Mouse (Mus musculus): ENCODE data around the gene Amn. TPM values are rescaled to one million over a fixed set of nuclear protein-coding genes. Genes with fewer than 3 reads are reported as not detected.

The Amn gene
- polyA plus RNA-seq, 1 experiment from 2014 or later = 2.7 TPM

GRCm38 (mm10) chr12:111309931-111310330, 39.0 kb downstream of the Amn start:
- Histone ChIP-seq H3K4me1 (no peaks in the 10 kb centered on the region), H3K4me3 (no peak overlapping the region), H3K9me3 (no peaks in the 10 kb centered on the region), H3K27me3 (ENCODE audit: insufficient read depth, poor library complexity, severe bottlenecking) (no peaks in the 10 kb centered on the region), H3K27ac (no peak overlapping the region), H3K36me3 (peaks cover 98% of the 10 kb centered on the region)
- no peak for DNase-seq (ENCODE audit: low spot score)
- whole genome bisulfite sequencing = 88% methylated on average over 14 of the region's 14 CpGs

GRCm38 (mm10) chr12:111311775-111312174, 40.9 kb downstream of the Amn start:
- H3K36me3 ChIP-seq = peaks cover 98% of the 10 kb centered on the region
- no peaks in the 10 kb centered on the region for H3K4me1 ChIP-seq
- H3K27ac ChIP-seq = no peak overlapping the region
- H3K27me3 ChIP-seq (ENCODE audit: insufficient read depth, poor library complexity, severe bottlenecking) = no peaks in the 10 kb centered on the region
- no peak for DNase-seq (ENCODE audit: low spot score)
- H3K9me3 ChIP-seq = no peaks in the 10 kb centered on the region
- WGBS = 91% methylated on average over 10 of the region's 10 CpGs
- no peak overlapping the region for H3K4me3 ChIP-seq

- H3K27me3 ChIP-seq (ENCODE audit: insufficient read depth, poor library complexity, severe bottlenecking) = no peaks in the 10 kb centered on the region
- no peak for DNase-seq (ENCODE audit: low spot score)
- WGBS = 94% methylated on average over 7 of the region's 7 CpGs
- H3K4me1 ChIP-seq = no peaks in the 10 kb centered on the region
- H3K9me3 ChIP-seq = no peaks in the 10 kb centered on the region
- H3K4me3 ChIP-seq = no peak overlapping the region
- H3K27ac ChIP-seq = no peak overlapping the region
- H3K36me3 ChIP-seq = peaks cover 100% of the 10 kb centered on the region
Measured at GRCm38 (mm10) chr12:111314273-111314672, 43.4 kb downstream of the Amn start.

- Histone ChIP-seq H3K36me3 (peaks cover 100% of the 10 kb centered on the region), H3K27me3 (ENCODE audit: insufficient read depth, poor library complexity, severe bottlenecking) (no peaks in the 10 kb centered on the region), H3K27ac (no peak overlapping the region), H3K4me1 (no peaks in the 10 kb centered on the region), H3K9me3 (no peaks in the 10 kb centered on the region), H3K4me3 (no peak overlapping the region)
- DNase-seq (ENCODE audit: low spot score) = no peak
- WGBS = 90% methylated on average over 9 of the region's 9 CpGs
Measured at GRCm38 (mm10) chr12:111317694-111318093, 46.8 kb downstream of the Amn start.

- no peak for DNase-seq (ENCODE audit: low spot score)
- H3K27ac ChIP-seq = no peak overlapping the region
- 89% methylated on average over 12 of the region's 12 CpGs for WGBS
- no peaks in the 10 kb centered on the region for H3K9me3 ChIP-seq
- peaks cover 100% of the 10 kb centered on the region for H3K36me3 ChIP-seq
- no peak overlapping the region for H3K4me3 ChIP-seq
- no peaks in the 10 kb centered on the region for H3K4me1 ChIP-seq
- no peaks in the 10 kb centered on the region for H3K27me3 ChIP-seq (ENCODE audit: insufficient read depth, poor library complexity, severe bottlenecking)
Measured at GRCm38 (mm10) chr12:111320549-111320948, 49.7 kb downstream of the Amn start.

- 93% methylated on average over 13 of the region's 13 CpGs for WGBS
- no peaks in the 10 kb centered on the region for H3K9me3 ChIP-seq
- H3K4me1 ChIP-seq = no peaks in the 10 kb centered on the region
- H3K36me3 ChIP-seq = peaks cover 100% of the 10 kb centered on the region
- no peak for DNase-seq (ENCODE audit: low spot score)
- H3K27me3 ChIP-seq (ENCODE audit: insufficient read depth, poor library complexity, severe bottlenecking) = no peaks in the 10 kb centered on the region
- no peak overlapping the region for H3K4me3 ChIP-seq
- no peak overlapping the region for H3K27ac ChIP-seq
Measured at GRCm38 (mm10) chr12:111321832-111322231, 50.9 kb downstream of the Amn start.

- H3K9me3 ChIP-seq = no peaks in the 10 kb centered on the region
- H3K27me3 ChIP-seq (ENCODE audit: insufficient read depth, poor library complexity, severe bottlenecking) = no peaks in the 10 kb centered on the region
- H3K4me1 ChIP-seq = no peaks in the 10 kb centered on the region
- peaks cover 100% of the 10 kb centered on the region for H3K36me3 ChIP-seq
- no peak overlapping the region for H3K27ac ChIP-seq
- H3K4me3 ChIP-seq = no peak overlapping the region
- 84% methylated on average over 4 of the region's 4 CpGs for WGBS
- DNase-seq (ENCODE audit: low spot score) = no peak
Measured at GRCm38 (mm10) chr12:111323423-111323822, 52.5 kb downstream of the Amn start.

GRCm38 (mm10) chr12:111324536-111324935, 53.6 kb downstream of the Amn start:
- Histone ChIP-seq H3K9me3 (no peaks in the 10 kb centered on the region), H3K4me1 (no peaks in the 10 kb centered on the region), H3K27me3 (ENCODE audit: insufficient read depth, poor library complexity, severe bottlenecking) (no peaks in the 10 kb centered on the region), H3K27ac (no peak overlapping the region), H3K4me3 (no peak overlapping the region), H3K36me3 (peaks cover 100% of the 10 kb centered on the region)
- 94% methylated on average over 21 of the region's 21 CpGs for WGBS
- no peak for DNase-seq (ENCODE audit: low spot score)

GRCm38 (mm10) chr12:111324949-111325348, 54.1 kb downstream of the Amn start:
- 92% methylated on average over 12 of the region's 12 CpGs for WGBS
- no peaks in the 10 kb centered on the region for H3K9me3 ChIP-seq
- no peak overlapping the region for H3K4me3 ChIP-seq
- DNase-seq (ENCODE audit: low spot score) = no peak
- no peak overlapping the region for H3K27ac ChIP-seq
- H3K4me1 ChIP-seq = no peaks in the 10 kb centered on the region
- peaks cover 100% of the 10 kb centered on the region for H3K36me3 ChIP-seq
- no peaks in the 10 kb centered on the region for H3K27me3 ChIP-seq (ENCODE audit: insufficient read depth, poor library complexity, severe bottlenecking)

GRCm38 (mm10) chr12:111325744-111326424, 55.0 kb downstream of the Amn start:
- WGBS = 92% methylated on average over 18 of the region's 18 CpGs

More at GRCm38 (mm10) chr12:111325744-111326424, 55.0 kb downstream of the Amn start:
- no peak overlapping the region for H3K4me3 ChIP-seq
- H3K4me1 ChIP-seq = no peaks in the 10 kb centered on the region
- H3K36me3 ChIP-seq = peaks cover 93% of the 10 kb centered on the region
- no peak overlapping the region for H3K27ac ChIP-seq
- H3K27me3 ChIP-seq (ENCODE audit: insufficient read depth, poor library complexity, severe bottlenecking) = no peaks in the 10 kb centered on the region
- H3K9me3 ChIP-seq = no peaks in the 10 kb centered on the region
- DNase-seq (ENCODE audit: low spot score) = no peak

Other genes with a start within 250 kb of the Amn start
- 6.5 and 9.2 TPM in 2 replicates for gene Rcor1, start 231.7 kb upstream of the Amn start, polyA plus RNA-seq (2016; fragmentation: Nextera tagmentation; extraction: Ambion mirVana)
- gene Traf3, start 104.7 kb upstream of the Amn start, polyA plus RNA-seq (2016; fragmentation: Nextera tagmentation; extraction: Ambion mirVana) = 6.9 and 7.2 TPM in 2 replicates
- not detected in 2 replicates for gene 4930595D18Rik, start 86.6 kb upstream of the Amn start, polyA plus RNA-seq (2016; fragmentation: Nextera tagmentation; extraction: Ambion mirVana)
- 27.8 and 33.1 TPM in 2 replicates for gene Cdc42bpb, start 106.6 kb downstream of the Amn start, polyA plus RNA-seq (2016; fragmentation: Nextera tagmentation; extraction: Ambion mirVana)
- 0.21 and 0.30 TPM in 2 replicates for gene Lbhd2, start 135.7 kb downstream of the Amn start, polyA plus RNA-seq (2016; fragmentation: Nextera tagmentation; extraction: Ambion mirVana)
- 14.5 and 14.6 TPM in 2 replicates for gene Exoc3l4, start 145.9 kb downstream of the Amn start, polyA plus RNA-seq (2016; fragmentation: Nextera tagmentation; extraction: Ambion mirVana)
- 12.1 and 12.8 TPM in 2 replicates for gene Tnfaip2, start 171.4 kb downstream of the Amn start, polyA plus RNA-seq (2016; fragmentation: Nextera tagmentation; extraction: Ambion mirVana)
- 4.6 and 15.2 TPM in 2 replicates for gene Gm266, start 214.7 kb downstream of the Amn start, polyA plus RNA-seq (2016; fragmentation: Nextera tagmentation; extraction: Ambion mirVana)

All from heart, embryonic 10.5 days (tissue).